ENCODE assay signal across 9 mouse cellular contexts in the genomic region with DNA sequence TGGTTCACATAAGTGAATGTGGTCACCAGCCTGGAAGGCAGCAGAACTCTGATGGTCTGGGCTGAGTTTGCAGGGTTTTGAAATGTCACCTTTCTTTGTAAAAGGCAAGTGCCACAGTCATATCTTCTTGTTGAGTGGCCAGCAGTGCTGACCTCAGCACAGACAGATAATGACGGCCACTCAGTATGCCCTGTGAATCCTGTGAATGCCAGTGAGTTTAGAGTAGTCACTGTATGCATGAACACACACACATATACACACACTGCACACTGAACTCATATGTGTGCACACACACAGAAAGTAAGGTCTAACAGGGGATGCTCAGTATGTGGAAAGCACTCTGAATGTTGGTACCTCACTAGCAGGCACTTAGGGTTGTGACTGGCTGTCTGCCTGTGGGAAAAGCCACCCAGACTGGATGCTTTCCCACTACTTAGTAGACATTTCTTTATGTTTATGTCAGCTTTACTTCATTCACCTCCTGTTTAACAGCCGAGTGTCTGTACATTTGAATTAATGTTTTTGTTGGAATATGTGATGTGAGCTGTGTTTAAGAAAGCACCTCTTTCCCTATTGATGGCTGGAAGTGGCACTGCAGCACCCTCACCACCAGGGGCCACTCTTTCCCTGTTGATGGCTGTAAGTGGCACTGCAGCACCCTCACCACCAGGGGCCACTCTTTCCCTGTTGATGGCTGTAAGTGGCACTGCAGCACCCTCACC.
DNase-seq lines count a peak whose midpoint lies in the region; ATAC-seq and TF ChIP-seq lines count a peak whose summit lies in the region.
"Had no signal": no experiment of that assay in that cellular context is flagged by ENCODE, and none has a peak within 500 bp of the region (broad histone marks: within the 10 kb centered on the region; RNA-seq: fewer than 3 reads in every experiment).

No protein-coding gene starts in this region.

- H3K27ac ChIP-seq in left cerebral cortex, adult 2 months: no peak overlapping the region
- peak overlapping the region; percentile 80 for H3K27ac ChIP-seq in liver, embryonic 12.5 days
- H3K27ac ChIP-seq: intestine, embryonic 15.5 days had no signal

- 0 out of 2 replicates have a peak overlapping the region, but pooled peaks have one; percentile 47 for H3K9ac ChIP-seq in liver, embryonic 12.5 days
- H3K9ac ChIP-seq: intestine, embryonic 15.5 days had no signal

- H3K4me2 ChIP-seq in liver, embryonic 12.5 days: peak overlapping the region; percentile 57; the same call in 1 of the 2 replicates
- H3K4me2 ChIP-seq: intestine, embryonic 15.5 days had no signal

- H3K4me3 ChIP-seq in left cerebral cortex, adult 2 months: no peak overlapping the region
- H3K4me3 ChIP-seq in liver, embryonic 12.5 days: no peak overlapping the region
- H3K4me3 ChIP-seq: intestine, embryonic 15.5 days had no signal

- H3K27me3 ChIP-seq in liver, embryonic 12.5 days (replicated peaks): no peaks in the 10 kb centered on the region
- H3K27me3 ChIP-seq: intestine, embryonic 15.5 days had no signal

- 89% methylated on average over 2 of the region's 2 CpGs for WGBS in liver, embryonic 12.5 days (ENCODE audit: insufficient replicate concordance)

- TF ChIP-seq CTCF in left cerebral cortex, adult 2 months (IDR thresholded peaks at IDR 0.05): peak; percentile 33

- 0 out of 2 replicates have a peak, but pooled peaks cover 6% of the 10 kb centered on the region for H3K9me3 ChIP-seq in liver, embryonic 12.5 days (replicated peaks)
- H3K9me3 ChIP-seq: intestine, embryonic 15.5 days had no signal

- intact Hi-C loops in left cerebral cortex, adult 2 months (cut with DNase I): loop anchor here (5.0 kb wide), 1 partner anchor 274 kb away; no protein-coding TSS in a partner anchor

- peaks cover 6% of the 10 kb centered on the region for H3K36me3 ChIP-seq in liver, embryonic 12.5 days

- DNase-seq in frontal cortex, postnatal 36 days (ENCODE audit: low spot score in 2 of 2): no peak
- DNase-seq in left cerebral cortex, adult 2 months (ENCODE audit: extremely low spot score in 1 of 2, low spot score in 2 of 2): no peak
- DNase-seq in left cerebral cortex, adult 18-20 months (ENCODE audit: low spot score in 2 of 2): no peak
- DNase-seq in naive thymus-derived CD4-positive, alpha-beta T cell, adult 2 months (ENCODE audit: low read depth): peak; percentile 45
- no peak for DNase-seq in thymus, adult 18-20 months

- H3K4me1 ChIP-seq in liver, embryonic 12.5 days: peaks cover 38% of the 10 kb centered on the region
- H3K4me1 ChIP-seq: intestine, embryonic 15.5 days had no signal

- 0 out of 2 replicates have a peak, but pooled peaks have one; percentile 21 for ATAC-seq in frontal cortex, adult (ENCODE audit: low TSS enrichment)
- ATAC-seq in liver, embryonic 12.5 days: no peak; the same call in 1 of the 2 replicates
- ATAC-seq: intestine, embryonic 15.5 days; midbrain, embryonic 16.5 days had no signal
